Mouse (Mus musculus): ENCODE results near the gene Vill.

Vill gene

DNA sequence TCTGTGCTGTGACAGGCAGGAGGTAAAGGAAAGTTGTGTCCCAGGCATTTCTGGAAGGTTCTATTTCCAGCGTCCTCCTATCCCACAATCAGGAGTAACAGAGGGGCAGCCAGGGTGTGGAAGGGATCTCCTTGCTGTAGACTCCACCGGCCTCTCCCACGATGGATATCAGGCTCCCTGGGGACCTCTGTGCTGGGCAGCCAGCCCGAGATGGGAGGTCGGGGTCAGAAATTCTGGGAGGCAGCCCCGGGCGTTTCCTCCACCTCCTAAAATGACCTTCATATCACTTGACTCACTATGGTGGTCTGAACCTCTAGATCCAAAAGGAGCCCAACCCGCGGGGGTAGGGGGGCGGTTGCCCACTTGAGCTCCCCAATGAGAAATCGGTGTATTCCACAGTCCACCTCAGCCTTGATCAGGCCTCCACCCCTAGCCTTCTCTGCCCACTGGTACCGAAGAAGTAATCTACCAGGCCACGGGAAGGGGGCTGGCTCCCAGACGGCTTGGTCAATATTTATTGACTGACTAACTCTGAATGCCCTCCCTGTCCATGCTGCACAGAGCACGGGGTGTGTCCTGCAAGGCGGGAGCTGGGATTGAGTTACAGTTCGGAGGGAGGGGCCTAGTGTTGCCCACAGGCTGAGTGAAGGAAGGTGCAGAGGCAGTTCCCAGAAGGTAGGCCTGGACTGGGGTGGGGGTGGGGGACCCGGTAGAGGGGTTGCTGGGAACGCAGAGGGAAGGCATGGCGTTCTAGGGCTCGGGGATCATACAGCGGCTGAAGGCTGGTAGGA is at the start of gene Vill:
Gene Vill, plus strand, starts transcription at position 625 of the 791 bp plus-strand sequence.
- ChIA-PET POLR2A (interaction anchor here in 2 of 4 experiments (0.6 to 0.8 kb wide), 4 partner anchors 26 to 932 kb away, joined by 3 to 4 read pairs (median 4); no protein-coding TSS in a partner anchor), CTCF (interaction anchor here in 1 of 4 experiments (0.5 to 0.8 kb wide), 4 partner anchors 15 to 395 kb away, joined by 3 to 4 read pairs (median 3); no protein-coding TSS in a partner anchor)

DNA sequence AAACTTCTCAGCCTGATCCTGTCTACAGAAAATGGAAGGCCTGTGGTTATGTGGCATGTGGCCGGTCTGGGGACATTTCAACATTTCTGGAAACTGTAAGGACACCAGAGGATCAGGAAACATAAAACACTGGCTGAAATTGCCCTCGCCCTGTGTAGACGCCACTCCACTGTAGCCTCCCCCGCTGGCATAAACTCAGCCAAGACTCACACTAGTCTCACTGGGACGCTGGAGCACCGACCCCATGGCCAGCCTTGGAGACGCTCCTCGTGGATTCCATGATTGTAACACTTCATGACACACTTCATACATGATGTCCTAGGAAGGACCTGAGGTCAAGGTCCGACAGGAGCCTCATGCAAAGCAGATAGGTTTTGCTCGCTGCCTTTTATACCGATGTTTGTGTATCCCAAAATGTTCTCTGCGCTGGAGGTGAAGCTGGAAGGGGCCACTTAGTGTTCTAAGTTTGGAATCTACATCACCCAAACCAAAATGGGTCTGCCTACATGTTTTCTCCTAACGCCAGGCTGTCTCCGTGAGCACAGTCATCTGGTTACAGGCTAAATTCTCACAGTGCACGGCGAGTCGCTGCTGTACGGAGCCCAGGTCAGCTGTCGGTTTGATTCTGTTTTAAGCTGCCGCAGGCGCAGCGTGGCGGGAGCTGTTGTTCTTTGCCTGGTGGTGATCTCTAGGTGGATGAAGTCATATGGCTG is 48.4 kb upstream of the Vill start:
- ChIA-PET CTCF (interaction anchor here in 2 of 4 experiments (0.6 to 1.3 kb wide), 3 partner anchors 25 to 126 kb away, joined by 3 to 6 read pairs (median 6); no protein-coding TSS in a partner anchor), POLR2A (interaction anchor here in 3 of 4 experiments (0.7 to 2.7 kb wide), 5 partner anchors 9 to 79 kb away, joined by 3 to 16 read pairs (median 5); no protein-coding TSS in a partner anchor)

DNA sequence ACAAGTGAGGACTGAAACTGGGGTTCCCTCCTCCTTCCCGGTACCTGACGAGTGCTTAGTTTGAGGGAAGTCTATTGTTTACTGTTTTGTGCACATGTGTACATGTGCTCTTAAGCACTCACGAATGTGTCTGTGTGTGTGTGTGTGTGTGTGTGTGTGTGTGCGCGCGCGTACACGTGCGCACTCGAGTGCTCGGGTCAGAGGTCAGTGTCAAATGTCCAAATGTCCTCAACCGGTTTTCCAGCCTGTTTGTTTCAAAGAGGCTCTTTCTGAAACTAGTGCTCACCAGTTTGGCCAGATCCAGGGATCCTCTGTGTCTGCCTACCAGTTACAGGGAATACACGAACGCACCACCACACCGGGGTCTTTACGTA is 47.9 kb upstream of the Vill start:
- POLR2A ChIA-PET = interaction anchor here in 3 of 4 experiments (0.7 to 2.7 kb wide), 7 partner anchors 10 to 80 kb away, joined by 3 to 16 read pairs (median 5); no protein-coding TSS in a partner anchor
- CTCF ChIA-PET = interaction anchor here in 2 of 4 experiments (0.6 to 1.3 kb wide), 3 partner anchors 24 to 125 kb away, joined by 3 to 6 read pairs (median 6); no protein-coding TSS in a partner anchor

DNA sequence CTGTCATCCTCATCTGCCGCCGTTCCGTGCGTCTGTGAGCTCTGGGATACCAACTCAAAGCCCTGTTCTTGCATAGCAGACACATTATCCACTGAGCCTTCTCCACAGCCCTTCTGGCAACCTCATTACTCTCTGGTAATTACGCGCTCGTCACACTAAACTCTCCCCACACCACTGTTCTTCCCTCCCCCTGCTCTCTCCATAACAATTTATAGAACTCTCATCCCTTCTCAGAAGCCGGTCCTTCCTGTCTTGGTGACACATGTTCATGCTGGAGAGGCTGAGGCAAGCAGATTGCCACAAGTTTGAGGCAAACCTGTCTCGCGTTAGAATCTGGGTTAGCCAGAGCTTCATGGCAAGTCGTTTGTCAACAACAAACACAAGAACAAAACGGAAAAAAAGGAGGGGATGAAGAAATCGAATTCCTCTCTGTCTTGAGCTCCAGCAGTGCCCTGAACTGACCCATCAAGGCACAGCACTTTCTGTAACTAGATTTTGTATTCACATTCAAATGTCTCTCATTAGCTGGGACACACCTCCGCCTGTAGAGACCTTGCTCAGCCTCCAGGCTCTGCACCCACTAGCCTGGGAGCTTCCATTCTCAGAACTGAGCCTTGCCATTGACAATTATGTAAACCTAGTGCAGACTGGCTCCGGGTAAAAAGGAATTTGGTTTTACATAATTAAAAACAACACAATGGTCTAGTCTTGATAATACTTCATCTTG is 47.1 kb upstream of the Vill start:
- ChIA-PET POLR2A (interaction anchor here (0.5 to 2.7 kb wide), 12 partner anchors 9 to 495 kb away, joined by 3 to 16 read pairs (median 4); partner anchors contain the start of genes Ctdspl (in 1 of the 4) and Plcd1 (in 1 of the 4)), CTCF (interaction anchor here (0.6 to 1.5 kb wide), 8 partner anchors 9 to 646 kb away, joined by 3 to 12 read pairs (median 4); no protein-coding TSS in a partner anchor)

DNA sequence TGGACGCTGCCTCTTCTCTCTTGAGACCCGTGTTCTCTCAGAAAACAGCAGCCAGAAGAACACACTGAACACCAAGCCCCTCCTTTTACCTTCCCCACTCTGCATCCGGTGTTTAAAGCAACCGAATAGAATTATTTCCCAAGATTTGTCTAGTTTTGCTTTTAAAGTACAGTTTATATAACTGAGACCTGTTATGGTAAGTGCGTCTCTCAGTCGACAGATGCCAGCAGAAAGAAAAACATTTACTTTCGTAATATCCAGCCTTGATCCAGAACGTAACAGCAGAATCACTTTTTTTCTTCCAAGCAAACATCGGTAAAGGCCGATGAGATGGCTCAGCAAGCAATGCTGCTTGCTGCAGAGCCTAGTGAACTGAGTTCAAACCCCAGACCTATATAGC is 45.3 kb upstream of the Vill start:
- CTCF ChIA-PET = no interaction called here
- POLR2A ChIA-PET = no interaction called here

DNA sequence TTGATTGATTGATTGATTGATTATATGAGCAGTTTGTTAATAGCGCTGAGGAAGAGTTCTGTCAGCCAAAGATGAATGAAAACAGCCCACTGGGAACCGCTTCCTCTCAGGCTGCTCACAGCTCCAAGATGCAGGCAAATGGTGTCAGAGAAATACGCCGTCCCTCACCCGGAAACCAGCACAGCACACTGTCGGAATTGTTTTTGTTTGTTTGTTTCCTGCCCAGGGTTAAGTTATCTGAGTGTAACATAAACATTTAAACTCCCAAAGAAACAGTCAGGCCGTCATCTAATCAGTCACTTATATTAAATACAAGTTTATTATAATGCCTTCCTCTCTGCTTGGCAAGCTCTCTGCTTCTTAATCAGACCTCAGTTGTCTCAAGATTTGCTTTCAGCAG is 43.7 kb upstream of the Vill start:
- ChIA-PET CTCF (no interaction called here), POLR2A (no interaction called here)

DNA sequence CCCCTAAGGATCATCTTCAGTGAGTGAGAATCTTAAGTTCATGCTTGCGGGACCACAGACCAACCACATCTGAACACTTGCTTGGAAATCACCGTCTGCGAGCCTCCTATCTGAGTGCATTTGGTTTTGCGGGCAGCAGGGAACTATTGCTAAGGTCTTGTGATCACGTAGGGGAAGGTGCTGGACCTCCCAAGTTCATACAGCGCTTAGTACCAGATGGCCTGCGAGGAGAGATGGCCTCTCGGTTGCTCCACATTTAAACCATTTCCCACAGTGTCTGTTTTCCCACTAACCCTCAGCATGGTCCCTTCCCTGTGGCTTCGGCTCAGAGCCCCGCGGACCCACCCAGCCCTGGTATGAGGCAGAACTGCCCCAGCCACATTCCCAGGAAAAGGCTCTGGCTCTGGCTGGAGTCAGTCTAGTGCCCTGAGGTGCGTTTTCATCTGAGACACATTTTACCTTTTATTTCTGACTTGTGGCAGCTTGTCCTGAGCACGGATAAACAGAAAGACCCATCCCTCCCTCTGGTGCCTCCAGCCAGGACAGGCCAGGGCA is 42.3 kb upstream of the Vill start:
- POLR2A ChIA-PET = interaction anchor here in 1 of 4 experiments (0.6 kb wide), 1 partner anchor 65 kb away, joined by 3 read pairs; no protein-coding TSS in a partner anchor

DNA sequence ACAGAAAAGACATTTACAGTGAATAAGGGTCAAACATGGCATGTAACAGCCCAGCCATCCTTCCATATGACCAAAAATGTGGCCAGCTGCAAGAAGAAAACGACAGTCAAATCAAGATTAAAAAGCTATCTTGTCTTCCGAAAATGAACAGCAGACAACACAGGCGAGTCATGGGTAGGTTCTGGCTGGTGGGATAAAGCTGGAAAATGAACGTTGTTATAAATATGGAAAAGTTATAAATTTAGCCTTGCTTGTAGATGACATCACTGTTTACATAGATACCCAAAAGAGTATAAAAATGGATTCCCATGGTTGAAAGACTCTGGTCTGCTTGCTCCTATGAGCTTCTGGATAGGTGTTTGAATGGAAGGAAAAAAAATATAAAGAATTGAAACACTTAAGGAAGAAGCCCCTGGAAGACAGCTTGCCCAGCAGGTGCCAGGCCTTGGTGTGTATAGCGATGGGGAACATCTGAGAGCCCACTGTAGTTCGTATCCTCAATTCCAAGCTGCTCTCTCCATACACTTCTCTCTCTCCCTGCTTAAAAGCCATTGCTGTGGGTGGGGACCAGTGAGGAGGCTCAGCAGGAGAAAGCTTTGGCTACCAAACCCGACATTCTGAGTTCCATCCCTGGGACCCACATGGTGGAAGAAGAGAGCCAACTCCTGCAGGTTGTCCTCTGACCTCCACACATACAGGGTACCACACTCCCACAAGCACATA is 35.6 kb upstream of the Vill start:
- ChIA-PET CTCF (no interaction called here), POLR2A (interaction anchor here in 1 of 4 experiments (1.0 kb wide), 1 partner anchor 164 kb away, joined by 4 read pairs; no protein-coding TSS in a partner anchor)

More for the DNA sequence above, 42.3 kb upstream of the Vill start:
- CTCF ChIA-PET = no interaction called here

DNA sequence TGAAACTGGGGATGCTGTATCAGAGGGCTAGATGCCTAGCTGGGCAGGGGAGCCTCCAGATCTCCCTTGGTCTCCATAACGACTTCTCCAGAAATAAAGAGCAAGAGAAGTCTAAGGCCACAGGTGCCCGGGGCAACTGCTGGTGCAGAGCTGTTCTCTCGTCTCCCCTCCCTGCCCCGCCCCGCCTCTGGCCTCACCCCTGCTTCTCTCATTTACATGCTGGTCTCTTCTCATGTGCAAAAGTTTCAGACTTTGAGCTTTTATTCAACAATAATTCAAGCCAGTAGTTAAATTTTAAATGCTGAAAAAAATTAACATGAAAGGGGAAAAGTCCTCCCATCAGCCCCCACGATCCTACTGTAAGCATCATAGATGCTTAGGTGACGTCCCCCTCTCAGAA is 30.8 kb upstream of the Vill start:
- ChIA-PET POLR2A (interaction anchor here in 2 of 4 experiments (0.6 to 1.0 kb wide), 2 partner anchors 96 to 874 kb away, joined by 3 read pairs; no protein-coding TSS in a partner anchor), CTCF (interaction anchor here in 3 of 4 experiments (0.6 to 1.0 kb wide), 3 partner anchors 100 to 140 kb away, joined by 3 read pairs; no protein-coding TSS in a partner anchor)

DNA sequence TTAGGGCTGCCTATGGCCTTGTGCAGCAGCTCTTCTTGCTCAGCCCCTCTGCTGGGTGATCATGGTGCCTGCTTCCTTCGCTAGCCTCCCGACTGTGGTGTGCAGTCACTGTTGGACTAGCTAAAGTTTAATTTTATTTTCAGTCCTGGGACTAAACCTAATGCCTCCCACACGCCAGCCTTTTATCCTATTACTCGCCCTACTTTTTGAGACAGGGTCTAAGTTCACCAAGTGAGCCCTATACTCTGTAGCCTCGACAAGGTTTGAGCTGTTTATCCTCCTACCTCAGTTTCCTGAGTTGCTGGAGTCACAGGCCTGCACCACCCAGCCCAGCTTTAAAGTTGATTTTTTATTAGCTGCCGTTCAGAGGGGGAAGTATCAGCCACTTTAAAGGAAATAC is 27.3 kb upstream of the Vill start:
- POLR2A ChIA-PET = interaction anchor here in 1 of 4 experiments (0.8 kb wide), 1 partner anchor 10 kb away, joined by 4 read pairs; no protein-coding TSS in a partner anchor
- CTCF ChIA-PET = interaction anchor here in 3 of 4 experiments (1.0 to 5.1 kb wide), 6 partner anchors 30 to 105 kb away, joined by 3 to 27 read pairs (median 8); no protein-coding TSS in a partner anchor

DNA sequence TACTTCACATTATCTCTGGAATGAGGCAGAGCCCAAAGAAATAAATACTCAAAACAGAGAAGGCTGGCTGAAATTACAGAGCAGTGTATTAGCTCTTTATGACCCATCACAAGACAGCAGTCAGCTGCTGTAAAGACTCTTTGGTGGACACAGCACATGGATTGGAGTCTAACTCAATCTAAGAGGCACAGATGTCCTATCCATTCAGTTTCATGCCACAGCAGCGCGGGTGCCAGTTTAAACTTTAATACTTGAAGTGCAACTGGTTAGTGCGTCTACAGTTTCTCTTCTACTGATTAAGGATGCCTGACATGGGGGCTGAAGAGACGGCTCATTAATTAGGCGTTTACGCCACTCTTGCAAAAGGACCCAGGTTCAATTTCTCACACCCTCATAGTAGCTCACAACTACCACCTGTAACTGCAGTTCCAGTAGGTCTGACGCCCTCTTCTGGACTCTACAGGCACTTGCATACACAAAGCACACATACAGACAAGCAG is 26.7 kb upstream of the Vill start:
- POLR2A ChIA-PET = interaction anchor here in 2 of 4 experiments (0.7 kb wide), 3 partner anchors 27 to 930 kb away, joined by 3 to 4 read pairs (median 4); partner anchors contain the start of gene Vill (in 1 of the 2)
- CTCF ChIA-PET = interaction anchor here (0.6 to 5.1 kb wide), 20 partner anchors 10 to 1309 kb away, joined by 3 to 27 read pairs (median 4); no protein-coding TSS in a partner anchor

DNA sequence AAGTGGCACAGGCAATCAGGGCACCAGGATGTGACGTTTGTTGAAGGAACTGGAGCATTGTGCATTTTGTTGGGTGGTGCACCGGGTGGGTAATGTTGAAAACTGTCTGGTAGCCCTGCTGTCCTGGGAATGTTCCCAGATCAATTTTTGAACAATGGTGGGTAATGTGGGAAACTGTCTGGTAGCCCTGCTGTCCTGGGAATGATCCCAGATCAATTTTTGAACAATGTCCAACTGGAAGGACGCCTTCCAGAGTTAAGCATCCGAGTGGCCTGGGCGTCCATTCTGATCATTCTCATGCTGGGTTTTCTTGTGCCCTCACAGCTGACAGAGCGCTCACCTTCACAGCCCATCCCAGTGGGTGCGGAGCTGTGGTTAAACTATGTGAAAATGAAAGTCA is 25.2 kb upstream of the Vill start:
- ChIA-PET POLR2A (no interaction called here), CTCF (interaction anchor here in 2 of 4 experiments (1.9 to 5.1 kb wide), 2 partner anchors 107 kb away, joined by 5 to 27 read pairs; no protein-coding TSS in a partner anchor)

DNA sequence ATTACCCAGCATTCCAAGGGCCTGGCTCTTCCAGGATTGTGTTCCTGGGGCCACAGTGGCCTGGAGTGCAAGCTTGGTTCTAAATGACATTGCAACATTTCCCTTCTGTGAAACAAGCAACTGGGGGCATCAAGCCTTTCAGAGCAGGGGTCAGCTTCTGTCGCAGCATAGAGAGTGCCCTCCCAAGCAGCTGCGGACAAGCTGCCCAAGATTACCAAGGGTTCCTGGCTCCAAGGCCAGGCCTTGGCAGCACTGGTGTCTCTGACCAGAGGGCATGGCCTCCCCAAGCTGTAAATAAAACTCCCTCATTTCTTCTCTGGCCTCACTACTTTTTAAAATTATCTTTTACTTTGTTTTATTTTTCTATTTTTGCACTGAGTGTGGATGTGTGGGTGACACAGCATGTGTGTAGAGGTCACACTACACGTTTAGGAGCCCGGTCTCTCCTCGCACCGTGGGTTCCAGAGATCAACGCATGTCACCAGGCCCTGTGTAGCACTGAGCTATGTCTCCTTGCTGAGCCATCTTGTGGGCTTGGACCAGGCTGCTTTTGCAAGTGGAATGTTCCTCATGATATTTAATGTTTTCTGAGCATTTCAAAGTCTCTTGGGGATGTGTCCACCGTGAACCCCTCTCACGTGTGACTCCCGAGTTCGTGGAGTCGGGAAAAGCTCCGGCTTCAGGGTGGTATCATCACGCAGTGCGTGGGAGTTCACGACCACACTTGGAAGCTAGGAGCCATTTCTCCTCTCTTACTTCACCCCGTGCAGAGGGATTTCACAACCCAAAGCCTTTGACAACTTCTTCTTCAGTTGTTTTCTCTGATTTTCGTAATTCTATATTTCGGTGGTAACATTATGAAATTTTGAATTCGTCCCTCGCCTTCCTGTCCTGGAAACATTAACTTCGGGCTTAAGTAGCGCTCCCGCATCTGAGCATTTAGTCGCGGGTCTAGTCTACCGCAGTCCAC is 24.1 kb upstream of the Vill start:
- ChIA-PET POLR2A (no interaction called here), CTCF (interaction anchor here (0.5 to 5.1 kb wide), 7 partner anchors 24 to 528 kb away, joined by 3 to 27 read pairs (median 5); no protein-coding TSS in a partner anchor)

DNA sequence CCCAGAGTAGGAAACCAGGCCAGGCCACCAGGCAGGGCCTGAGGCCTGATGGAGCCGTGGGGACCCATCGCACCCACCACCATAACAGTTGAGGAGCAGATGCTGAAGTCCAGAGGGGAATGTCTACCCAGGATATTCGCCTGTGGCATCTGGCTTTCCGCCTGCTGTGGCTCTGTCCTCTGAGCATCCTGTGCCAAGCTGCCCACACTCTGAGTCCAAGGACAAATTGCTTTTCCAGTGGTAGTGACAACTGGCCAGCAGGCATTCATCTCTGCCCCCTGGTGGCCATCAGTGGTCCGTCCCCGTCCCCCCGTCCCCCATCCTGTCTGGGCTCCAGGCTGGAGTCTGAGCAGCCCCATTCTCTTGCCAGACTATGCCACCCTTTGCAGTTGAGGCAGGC is 23.0 kb upstream of the Vill start:
- CTCF ChIA-PET = interaction anchor here in 3 of 4 experiments (2.3 to 5.1 kb wide), 3 partner anchors 109 kb away, joined by 9 to 27 read pairs (median 9); no protein-coding TSS in a partner anchor
- POLR2A ChIA-PET = no interaction called here

DNA sequence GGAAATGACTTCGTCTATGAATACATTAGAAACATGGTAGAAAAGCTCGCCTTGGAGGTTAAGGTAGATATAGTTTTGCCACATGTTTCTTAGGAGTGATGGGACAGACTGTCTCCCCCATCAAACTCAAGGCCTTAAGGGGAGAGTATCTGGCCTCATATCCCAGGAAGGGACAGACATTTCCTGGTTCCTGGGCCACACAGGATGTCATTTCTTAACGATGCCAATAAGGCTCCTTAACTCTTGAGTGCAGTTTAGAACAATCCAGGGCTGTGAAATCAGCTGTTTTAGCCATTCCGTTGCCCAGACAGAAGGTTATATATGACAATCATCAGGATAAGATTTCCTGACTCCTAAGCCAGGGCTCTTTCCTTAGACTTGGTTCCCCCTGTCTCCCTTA is 21.5 kb upstream of the Vill start:
- CTCF ChIA-PET = interaction anchor here in 3 of 4 experiments (0.6 to 2.3 kb wide), 3 partner anchors 106 to 110 kb away, joined by 4 to 9 read pairs (median 9); no protein-coding TSS in a partner anchor
- POLR2A ChIA-PET = interaction anchor here in 1 of 4 experiments (2.3 kb wide), 1 partner anchor 105 kb away, joined by 5 read pairs; no protein-coding TSS in a partner anchor

DNA sequence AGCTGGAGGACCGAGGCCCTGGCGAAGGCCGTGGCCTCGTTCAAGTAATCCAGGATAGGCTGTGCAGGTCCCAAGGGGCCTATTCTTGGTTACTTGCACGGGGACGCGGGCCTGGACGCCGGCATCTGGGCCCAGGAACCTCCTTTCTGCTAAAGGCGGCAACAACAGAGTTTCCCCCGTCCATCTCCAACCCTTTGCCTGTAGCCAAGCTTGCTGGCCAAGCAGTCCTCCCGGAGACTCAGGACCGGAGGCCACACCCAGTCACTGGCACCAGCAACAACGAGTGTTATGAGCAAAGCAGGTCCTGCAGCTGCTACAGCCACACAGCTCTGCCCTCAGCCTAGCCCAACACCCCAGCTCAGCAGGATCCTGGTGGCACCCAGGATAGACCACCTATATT is 20.8 kb upstream of the Vill start:
- ChIA-PET POLR2A (interaction anchor here in 3 of 4 experiments (1.1 to 2.3 kb wide), 5 partner anchors 9 to 107 kb away, joined by 3 to 8 read pairs (median 5); partner anchors contain the start of gene Ctdspl (in 1 of the 3)), CTCF (interaction anchor here (1.6 to 2.3 kb wide), 4 partner anchors 111 kb away, joined by 4 to 10 read pairs (median 8); no protein-coding TSS in a partner anchor)

Measured in embryonic stem cell, embryonic (primary cell).